Mouse (Mus musculus): ENCODE data around the gene Myo18b. TPM values are rescaled to one million over a fixed set of nuclear protein-coding genes. Genes with fewer than 3 reads are reported as not detected.
A peak's percentile ranks its signal among the peaks of the same experiment; 100 is the strongest.

Myo18b gene
- polyA plus RNA-seq, 1 experiment from 2014 or later: 0.65 TPM

DNA sequence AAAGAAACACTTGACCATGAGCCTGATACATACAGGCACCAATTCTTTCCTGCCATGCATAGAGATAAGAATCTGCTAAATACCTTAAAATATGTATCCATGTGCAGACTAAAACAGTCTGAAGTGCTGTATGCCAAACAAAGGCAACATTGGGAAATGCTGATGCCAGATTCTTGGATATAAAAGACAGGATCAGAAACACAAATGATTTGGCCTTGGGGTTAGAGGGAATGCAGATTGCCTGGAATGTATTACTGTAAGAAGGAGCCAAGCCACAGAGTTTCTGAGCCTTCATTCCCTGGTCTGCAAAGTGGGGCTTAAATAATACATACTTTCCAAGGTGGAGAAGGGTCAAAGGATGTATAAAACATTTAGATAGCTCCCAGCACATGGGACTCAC, 61.3 kb downstream of the Myo18b start:
- no peaks in the 10 kb centered on the region for H3K36me3 ChIP-seq (replicated peaks)
- no peaks in the 10 kb centered on the region for H3K27me3 ChIP-seq
- H3K4me1 ChIP-seq: no peaks in the 10 kb centered on the region
- no peak overlapping the region for H3K4me2 ChIP-seq
- ATAC-seq (ENCODE audit: low FRiP score): no peak
- no peaks in the 10 kb centered on the region for H3K9me3 ChIP-seq
- H3K9ac ChIP-seq: no peak overlapping the region
- no peak overlapping the region for H3K27ac ChIP-seq
- no peak overlapping the region for H3K4me3 ChIP-seq (replicated peaks)

DNA sequence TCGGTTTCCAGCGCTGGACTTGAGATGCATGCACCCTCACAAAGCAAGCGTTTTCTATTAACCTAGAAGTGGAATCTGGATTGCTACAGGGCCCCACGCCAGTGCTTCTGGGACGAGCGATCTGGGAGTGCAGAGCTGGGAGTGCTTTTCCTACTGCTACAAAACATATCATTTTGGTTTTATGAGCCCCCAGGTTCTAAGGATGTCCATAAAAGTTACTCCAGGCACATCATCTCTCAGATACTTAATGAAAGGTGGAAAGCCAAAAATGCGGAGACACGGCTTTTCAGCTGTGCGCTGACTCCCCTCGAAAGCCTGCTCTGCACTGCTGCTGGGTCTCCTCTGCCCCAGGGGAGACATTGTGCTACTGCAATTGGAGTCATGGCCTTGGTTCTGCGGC, 62.3 kb downstream of the Myo18b start:
- no peak for ATAC-seq (ENCODE audit: low FRiP score)
- H3K4me1 ChIP-seq: no peaks in the 10 kb centered on the region
- H3K27me3 ChIP-seq: no peaks in the 10 kb centered on the region
- WGBS: 83% methylated on average over 11 of the region's 11 CpGs
- H3K4me2 ChIP-seq: no peak overlapping the region
- H3K27ac ChIP-seq: no peak overlapping the region
- H3K4me3 ChIP-seq (replicated peaks): no peak overlapping the region
- no peak overlapping the region for H3K9ac ChIP-seq
- H3K36me3 ChIP-seq (replicated peaks): no peaks in the 10 kb centered on the region
- H3K9me3 ChIP-seq: no peaks in the 10 kb centered on the region

DNA sequence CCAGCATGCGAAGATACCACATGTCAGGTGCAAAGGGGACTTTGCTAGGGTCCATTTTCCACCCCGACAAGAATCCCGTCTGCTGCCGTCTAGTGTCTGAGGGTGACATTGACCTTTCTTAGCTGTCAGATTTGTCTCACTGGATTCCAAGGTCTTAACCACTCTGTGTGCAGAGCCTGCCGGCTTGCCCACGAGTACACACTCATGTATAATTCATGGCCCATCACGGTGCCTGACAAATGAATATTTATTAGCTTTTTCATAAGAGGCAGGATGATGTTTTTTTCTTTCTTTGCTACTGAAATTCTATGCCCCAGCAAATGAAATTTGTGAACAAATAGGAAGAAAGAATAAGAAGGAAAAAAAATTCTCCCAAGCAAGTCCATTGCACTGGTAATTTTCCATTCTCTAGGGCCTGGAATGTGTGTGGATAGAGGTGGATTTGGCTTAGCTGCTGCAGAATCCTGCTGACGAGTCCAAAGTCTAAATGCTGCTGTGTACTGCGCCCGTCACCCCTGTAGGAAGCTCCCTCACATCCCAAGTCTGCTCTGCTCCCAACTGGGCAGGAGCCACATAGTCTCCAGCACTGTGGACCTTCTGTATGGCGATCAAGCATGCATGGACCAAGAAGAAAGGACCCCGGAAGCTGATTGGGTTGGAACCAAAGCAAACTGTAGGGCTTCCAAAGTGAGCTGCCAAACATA, 70.9 kb downstream of the Myo18b start:
- peak overlapping the region; percentile 22 for H3K4me2 ChIP-seq
- 0 out of 2 replicates have a peak, but pooled peaks cover 6% of the 10 kb centered on the region for H3K27me3 ChIP-seq
- H3K27ac ChIP-seq: peak overlapping the region; percentile 87
- no peak overlapping the region for H3K4me3 ChIP-seq (replicated peaks)
- no peaks in the 10 kb centered on the region for H3K9me3 ChIP-seq
- no peak overlapping the region for H3K9ac ChIP-seq
- no peaks in the 10 kb centered on the region for H3K36me3 ChIP-seq (replicated peaks)
- WGBS: 36% methylated on average over 12 of the region's 12 CpGs
- peaks cover 30% of the 10 kb centered on the region for H3K4me1 ChIP-seq
- ATAC-seq (ENCODE audit: low FRiP score): peak; percentile 76; the same call in 1 of the 2 replicates

DNA sequence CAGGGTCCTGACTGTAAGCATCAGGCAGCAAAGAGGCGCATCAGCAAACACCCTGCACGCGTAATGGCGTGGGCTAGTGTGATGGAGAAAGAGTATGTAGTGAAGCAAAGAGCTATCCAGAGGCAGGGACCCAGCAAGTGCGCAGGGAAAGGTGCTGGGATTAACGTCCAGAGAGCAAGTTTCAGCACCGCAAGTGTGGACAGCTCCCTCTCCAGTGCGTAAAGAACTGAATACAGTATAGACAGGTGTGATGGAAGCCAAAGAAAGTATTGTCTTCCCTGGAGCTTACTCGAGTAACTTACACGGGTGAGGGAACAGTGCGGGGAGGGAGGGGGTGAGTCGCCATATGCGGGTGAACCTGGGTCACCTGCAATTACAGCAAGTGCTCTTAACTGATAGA, 71.8 kb downstream of the Myo18b start:
- H3K27me3 ChIP-seq: 0 out of 2 replicates have a peak, but pooled peaks cover 6% of the 10 kb centered on the region

DNA sequence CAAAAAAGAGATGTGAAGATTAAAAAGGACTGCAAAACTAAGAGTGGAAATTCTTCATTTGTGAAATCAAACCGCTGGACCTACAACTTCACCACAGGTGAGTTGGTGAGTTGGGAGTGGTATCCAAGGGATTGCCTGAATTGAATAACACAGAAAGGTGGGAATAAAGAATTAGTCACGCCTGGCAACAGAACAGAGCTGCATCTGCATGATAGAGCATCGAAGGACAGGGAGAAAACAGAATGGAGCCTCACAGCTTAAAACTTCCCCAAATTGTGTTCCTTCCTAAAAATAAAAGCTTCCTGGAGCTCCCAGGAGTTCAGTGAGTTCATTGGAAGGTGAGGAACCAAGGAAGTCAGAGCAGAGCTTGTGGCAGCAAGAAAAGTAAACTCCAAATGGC, 73.7 kb downstream of the Myo18b start:
- Histone ChIP-seq H3K4me1 (peaks cover 23% of the 10 kb centered on the region), H3K9me3 (no peaks in the 10 kb centered on the region), H3K4me2 (no peak overlapping the region), H3K36me3 (replicated peaks) (no peaks in the 10 kb centered on the region), H3K9ac (no peak overlapping the region), H3K27me3 (0 out of 2 replicates have a peak, but pooled peaks cover 6% of the 10 kb centered on the region), H3K27ac (no peak overlapping the region), H3K4me3 (replicated peaks) (no peak overlapping the region)
- ATAC-seq (ENCODE audit: low FRiP score): no peak
- WGBS: 56% methylated on average over 3 of the region's 3 CpGs

More for the DNA sequence above, 71.8 kb downstream of the Myo18b start:
- H3K4me1 ChIP-seq: peaks cover 30% of the 10 kb centered on the region
- no peaks in the 10 kb centered on the region for H3K36me3 ChIP-seq (replicated peaks)
- H3K27ac ChIP-seq: peak overlapping the region; percentile 5; the same call in 1 of the 2 replicates
- H3K9ac ChIP-seq: no peak overlapping the region
- ATAC-seq (ENCODE audit: low FRiP score): peak; percentile 14; the same call in 1 of the 2 replicates
- H3K4me2 ChIP-seq: no peak overlapping the region
- no peak overlapping the region for H3K4me3 ChIP-seq (replicated peaks)
- H3K9me3 ChIP-seq: no peaks in the 10 kb centered on the region
- WGBS: 40% methylated on average over 13 of the region's 13 CpGs

DNA sequence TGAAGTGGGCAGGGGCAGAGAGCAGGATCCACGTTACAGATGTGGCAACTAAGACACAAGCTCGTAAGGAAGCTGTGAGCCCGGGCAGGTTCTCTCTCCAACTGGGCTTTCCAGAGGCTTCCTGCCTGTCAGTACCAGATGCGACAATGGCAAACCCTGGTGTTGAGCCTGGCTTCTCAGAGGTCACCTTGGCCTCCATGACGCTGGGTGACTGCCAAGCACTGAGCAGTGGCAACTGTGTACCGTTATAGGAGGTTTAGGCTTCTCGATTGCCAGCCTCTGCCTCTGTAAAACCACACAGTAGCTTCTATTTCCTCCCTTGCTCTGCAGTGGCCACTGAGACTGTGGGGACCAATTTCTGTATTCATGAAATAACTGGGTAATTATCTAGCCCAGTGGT, 81.1 kb downstream of the Myo18b start:
- Histone ChIP-seq H3K36me3 (replicated peaks) (no peaks in the 10 kb centered on the region), H3K4me1 (no peaks in the 10 kb centered on the region), H3K27ac (no peak overlapping the region), H3K4me3 (replicated peaks) (no peak overlapping the region), H3K9me3 (no peaks in the 10 kb centered on the region), H3K27me3 (no peaks in the 10 kb centered on the region), H3K4me2 (no peak overlapping the region), H3K9ac (no peak overlapping the region)
- ATAC-seq (ENCODE audit: low FRiP score): no peak
- 86% methylated on average over 7 of the region's 7 CpGs for WGBS

DNA sequence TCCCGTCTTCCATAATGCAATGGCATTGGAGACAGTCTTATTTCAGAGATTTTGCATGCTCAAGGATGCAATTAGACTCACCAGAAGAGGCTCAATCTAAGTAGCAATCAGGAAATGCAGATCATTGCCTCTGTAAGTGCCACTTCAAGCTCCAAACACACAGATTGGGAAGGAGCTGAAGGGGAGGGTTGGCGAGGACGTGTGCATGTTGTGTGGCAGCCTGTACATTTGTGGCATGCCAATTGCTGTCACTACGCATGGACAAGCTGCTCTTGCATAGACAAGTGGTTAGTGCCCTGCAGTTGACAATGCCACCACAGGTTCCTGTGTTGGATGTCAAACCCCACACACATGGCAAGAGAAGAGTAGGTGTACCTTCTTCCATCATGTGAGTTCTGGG, 88.5 kb downstream of the Myo18b start:
- Histone ChIP-seq H3K36me3 (replicated peaks) (no peaks in the 10 kb centered on the region), H3K27me3 (no peaks in the 10 kb centered on the region), H3K27ac (no peak overlapping the region), H3K9ac (no peak overlapping the region), H3K4me3 (replicated peaks) (no peak overlapping the region), H3K9me3 (no peaks in the 10 kb centered on the region), H3K4me1 (peaks cover 8% of the 10 kb centered on the region; the same call in 1 of the 2 replicates), H3K4me2 (no peak overlapping the region)
- WGBS: 83% methylated on average over 4 of the region's 4 CpGs
- ATAC-seq (ENCODE audit: low FRiP score): no peak

DNA sequence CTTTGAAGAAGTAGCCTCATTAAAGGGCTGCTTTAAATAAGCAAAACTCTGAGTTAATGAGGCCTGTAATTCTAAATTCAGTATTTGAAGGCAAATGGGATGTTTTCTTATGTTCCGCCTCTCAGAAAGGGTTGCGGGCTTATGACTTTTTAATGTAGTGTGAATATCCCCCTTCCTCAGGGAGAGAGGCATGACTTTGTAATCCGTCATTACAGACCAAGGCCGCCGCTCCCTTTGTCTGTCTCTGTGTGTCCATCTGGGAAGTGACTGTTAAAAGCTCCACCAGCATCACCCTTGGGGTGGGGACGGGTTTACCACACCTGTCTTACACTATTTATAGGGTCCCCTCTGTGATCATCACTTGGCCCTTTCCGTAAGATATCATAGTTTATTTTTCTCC, 100.1 kb downstream of the Myo18b start:
- H3K27me3 ChIP-seq: 0 out of 2 replicates have a peak, but pooled peaks cover 7% of the 10 kb centered on the region
- no peak overlapping the region for H3K9ac ChIP-seq
- H3K4me3 ChIP-seq (replicated peaks): no peak overlapping the region
- no peak overlapping the region for H3K27ac ChIP-seq
- H3K36me3 ChIP-seq (replicated peaks): no peaks in the 10 kb centered on the region
- WGBS: 60% methylated on average over 7 of the region's 7 CpGs
- H3K4me2 ChIP-seq: no peak overlapping the region
- no peak for ATAC-seq (ENCODE audit: low FRiP score)
- no peaks in the 10 kb centered on the region for H3K9me3 ChIP-seq
- peaks cover 10% of the 10 kb centered on the region for H3K4me1 ChIP-seq

DNA sequence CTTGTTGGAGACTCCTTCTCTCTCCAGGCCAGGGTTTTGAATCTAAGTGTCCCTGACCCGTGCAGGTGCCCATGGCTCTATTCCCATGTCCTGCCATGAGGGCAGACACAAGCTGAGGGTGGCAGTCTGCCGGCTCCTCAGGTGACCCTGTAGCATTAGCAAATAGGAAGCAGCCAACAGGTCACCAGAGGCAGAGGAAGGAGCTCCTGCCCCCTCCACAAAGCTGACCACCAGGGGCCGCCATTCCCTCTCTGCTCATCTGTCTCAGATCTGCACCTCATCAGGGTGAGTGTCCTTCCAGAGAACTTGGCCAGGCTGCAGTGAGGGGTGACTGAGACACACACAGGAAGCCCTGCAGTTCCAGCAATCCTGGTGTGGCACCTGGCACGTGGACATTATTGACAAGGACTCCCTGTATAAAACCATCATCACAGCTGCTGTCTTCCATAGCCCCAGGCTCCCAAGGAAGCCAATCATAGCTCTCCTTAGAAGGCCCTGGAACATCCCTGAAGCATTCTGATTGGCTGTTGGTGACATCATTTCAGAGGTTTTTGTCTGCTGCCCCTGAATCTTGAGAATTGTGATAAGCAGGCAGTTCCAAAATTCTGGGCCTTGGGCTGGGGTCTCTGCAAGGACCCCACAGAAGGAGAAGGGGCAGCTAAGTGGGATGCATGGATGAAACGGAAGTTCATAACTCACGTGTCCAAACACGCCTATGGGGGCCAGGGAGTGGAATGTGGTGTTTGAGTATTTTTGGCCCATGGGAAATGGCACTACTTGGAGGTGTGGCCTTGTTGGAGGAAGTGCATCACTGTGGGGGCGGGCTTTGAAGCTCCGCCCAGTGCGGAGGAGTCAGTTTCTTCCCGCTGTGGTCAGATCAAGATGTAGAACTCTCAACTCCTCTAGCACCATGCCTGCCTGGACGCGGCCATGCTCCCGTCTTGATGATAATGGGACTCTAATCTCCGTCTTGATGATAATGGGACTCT, 104.1 kb downstream of the Myo18b start:
- 84% methylated on average over 15 of the region's 15 CpGs for WGBS
- no peak overlapping the region for H3K9ac ChIP-seq

DNA sequence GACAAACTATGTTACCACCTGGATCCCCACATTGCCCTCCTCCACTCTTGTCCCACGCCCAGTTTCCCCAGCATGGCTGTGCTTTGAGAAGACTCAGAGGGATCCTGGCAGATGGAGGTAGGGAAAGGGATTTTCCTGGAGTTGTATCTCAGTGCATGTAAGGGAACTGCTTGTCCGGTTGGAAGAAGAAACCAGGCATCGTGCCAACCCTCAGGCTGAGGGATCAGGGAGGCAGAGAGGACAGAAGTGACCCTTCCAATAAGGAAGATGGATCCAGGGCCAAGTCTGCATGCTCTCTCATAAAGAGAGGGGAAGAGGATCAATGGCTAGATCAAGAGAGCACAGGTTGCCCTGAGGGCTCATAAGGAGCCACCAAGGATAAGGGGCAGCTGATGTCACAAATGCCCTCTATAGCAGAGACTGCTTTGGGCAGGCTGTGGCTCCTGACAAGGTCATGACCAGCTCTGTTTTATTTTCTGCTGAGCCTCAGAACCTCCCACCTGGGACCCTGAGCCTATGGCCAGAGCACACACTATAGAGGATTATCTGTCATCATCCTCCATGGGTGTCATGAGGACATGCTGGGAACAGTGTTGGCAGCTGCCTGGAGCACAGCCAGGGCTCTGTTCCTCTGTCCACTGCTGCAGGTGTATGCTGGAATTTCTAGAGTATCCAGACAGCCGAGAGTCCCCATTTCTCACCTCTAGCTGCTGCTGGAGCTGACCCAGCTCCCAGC, 105.6 kb downstream of the Myo18b start:
- H3K4me1 ChIP-seq: peaks cover 3% of the 10 kb centered on the region
- H3K9me3 ChIP-seq: no peaks in the 10 kb centered on the region
- WGBS: 76% methylated on average over 4 of the region's 4 CpGs
- H3K9ac ChIP-seq: no peak overlapping the region
- no peak overlapping the region for H3K4me3 ChIP-seq (replicated peaks)
- H3K27ac ChIP-seq: no peak overlapping the region
- ATAC-seq (ENCODE audit: low FRiP score): no peak
- 0 out of 2 replicates have a peak, but pooled peaks cover 17% of the 10 kb centered on the region for H3K27me3 ChIP-seq
- H3K36me3 ChIP-seq (replicated peaks): no peaks in the 10 kb centered on the region
- H3K4me2 ChIP-seq: no peak overlapping the region

More for the DNA sequence above, 104.1 kb downstream of the Myo18b start:
- Histone ChIP-seq H3K27me3 (0 out of 2 replicates have a peak, but pooled peaks cover 17% of the 10 kb centered on the region), H3K36me3 (replicated peaks) (no peaks in the 10 kb centered on the region), H3K27ac (no peak overlapping the region), H3K9me3 (no peaks in the 10 kb centered on the region), H3K4me1 (peaks cover 10% of the 10 kb centered on the region), H3K4me3 (replicated peaks) (no peak overlapping the region), H3K4me2 (no peak overlapping the region)
- ATAC-seq (ENCODE audit: low FRiP score): no peak

DNA sequence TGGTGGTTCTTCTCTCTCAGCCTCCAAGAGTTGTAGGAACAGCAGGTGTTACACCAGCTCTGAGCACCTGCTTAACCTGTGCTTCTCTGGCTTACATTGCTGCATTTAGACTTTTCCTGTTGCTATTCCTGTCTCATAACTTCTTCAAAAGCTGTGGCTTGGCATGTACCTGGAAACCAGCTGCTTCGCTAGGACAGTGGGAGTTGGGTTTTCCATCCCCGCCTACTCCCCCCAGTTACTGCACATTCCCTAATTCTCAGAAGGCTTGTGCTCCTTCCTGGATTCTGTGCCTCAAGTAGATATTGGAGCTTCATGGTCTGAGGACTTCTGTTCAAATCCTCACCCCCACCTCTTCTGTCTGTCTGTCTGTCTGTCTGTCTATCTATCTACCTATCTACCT, 107.7 kb downstream of the Myo18b start:
- Histone ChIP-seq H3K4me3 (replicated peaks) (no peak overlapping the region), H3K9me3 (no peaks in the 10 kb centered on the region), H3K36me3 (replicated peaks) (no peaks in the 10 kb centered on the region), H3K4me1 (no peaks in the 10 kb centered on the region), H3K27me3 (0 out of 2 replicates have a peak, but pooled peaks cover 11% of the 10 kb centered on the region), H3K9ac (no peak overlapping the region), H3K4me2 (no peak overlapping the region), H3K27ac (no peak overlapping the region)
- WGBS: 93% methylated on average over 2 of the region's 2 CpGs
- no peak for ATAC-seq (ENCODE audit: low FRiP score)

DNA sequence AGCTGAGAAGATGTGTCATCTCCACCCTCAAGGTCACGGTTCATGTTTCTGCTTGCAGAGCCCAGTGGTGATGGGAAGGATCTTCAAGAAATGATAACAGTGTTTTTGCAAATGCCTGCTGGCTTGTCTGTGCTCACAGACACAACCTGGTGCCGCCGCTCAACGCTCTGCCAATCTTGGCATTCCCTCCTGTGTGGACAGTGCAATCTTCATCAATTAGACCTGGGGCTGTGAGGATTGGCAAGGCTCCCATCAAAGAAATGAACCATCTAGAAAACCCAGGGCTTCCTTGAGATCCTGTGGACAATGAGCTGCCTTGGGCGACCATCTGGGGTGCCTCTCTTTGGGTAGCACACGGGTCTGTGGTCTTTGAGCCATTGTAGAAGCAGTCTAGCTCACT, 109.4 kb downstream of the Myo18b start:
- Histone ChIP-seq H3K27me3 (0 out of 2 replicates have a peak, but pooled peaks cover 10% of the 10 kb centered on the region), H3K9me3 (no peaks in the 10 kb centered on the region), H3K9ac (no peak overlapping the region), H3K4me1 (no peaks in the 10 kb centered on the region), H3K27ac (no peak overlapping the region), H3K4me2 (no peak overlapping the region), H3K4me3 (replicated peaks) (no peak overlapping the region), H3K36me3 (replicated peaks) (no peaks in the 10 kb centered on the region)
- WGBS: 89% methylated on average over 6 of the region's 6 CpGs
- ATAC-seq (ENCODE audit: low FRiP score): no peak

Data from forebrain, embryonic 12.5 days (tissue).